Mouse (Mus musculus): ENCODE results near the gene Nckap5.

GRCm38 (mm10) chr1:126534046-126534445 lies 296.6 kb downstream of the Nckap5 start:
- TF ChIP-seq CHD1 (IDR thresholded peaks at IDR 0.05; ENCODE audit: low read depth, low read length) = no peak
- TF ChIP-seq CTCF (conservative IDR thresholded peaks at IDR 0.05 in 1 of 2, IDR thresholded peaks at IDR 0.05 in 1 of 2; ENCODE audit: low read depth in 2 of 2, low read length in 2 of 2) = no peak
- TF ChIP-seq NRF1 (IDR thresholded peaks at IDR 0.05; ENCODE audit: low read depth, low read length) = no peak
- TF ChIP-seq MAX (IDR thresholded peaks at IDR 0.05; ENCODE audit: low read length) = no peak
- TF ChIP-seq ZC3H11A (IDR thresholded peaks at IDR 0.05; ENCODE audit: low read depth, low read length) = no peak
- TF ChIP-seq HCFC1 (IDR thresholded peaks at IDR 0.05; ENCODE audit: low read depth, low read length) = no peak
- no peak for TF ChIP-seq RCOR1 (conservative IDR thresholded peaks at IDR 0.05; ENCODE audit: low read depth, low read length)
- TF ChIP-seq TBP (conservative IDR thresholded peaks at IDR 0.05; ENCODE audit: low read depth, low read length) = no peak
- no peak for TF ChIP-seq SIN3A (IDR thresholded peaks at IDR 0.05; ENCODE audit: low read length)
- no peak for TF ChIP-seq TCF12 (IDR thresholded peaks at IDR 0.05; ENCODE audit: low read depth, low read length)
